Mouse (Mus musculus): ENCODE data around the gene Gtf2e1. TPM values are rescaled to one million over a fixed set of nuclear protein-coding genes. Genes with fewer than 3 reads are reported as not detected.

The Gtf2e1 gene
- total and polyA plus RNA-seq, 2 experiments from 2014 or later, result 18.9 to 21.4 TPM

- H3K4me3 ChIP-seq (ENCODE audit: low read length), result no peak overlapping the region
- H3K9ac ChIP-seq (replicated peaks; ENCODE audit: low read length), result no peak overlapping the region
- no peak for DNase-seq (ENCODE audit: low spot score)
- H3K4me2 ChIP-seq (ENCODE audit: low read depth, low read length), result no peak overlapping the region
- H3K27me3 ChIP-seq (ENCODE audit: insufficient read depth, low read length), result no peaks in the 10 kb centered on the region
- ATAC-seq, result no peak; the same call in 1 of the 2 replicates
- H3K36me3 ChIP-seq (ENCODE audit: insufficient read depth, low read length), result no peaks in the 10 kb centered on the region
- 29% methylated on average over 3 of the region's 3 CpGs for WGBS
- no peak overlapping the region for H3K27ac ChIP-seq
- H3K9me3 ChIP-seq (ENCODE audit: low read length), result no peaks in the 10 kb centered on the region
- TF ChIP-seq CTCF (IDR thresholded peaks at IDR 0.05; ENCODE audit: low read depth), result no peak
- no peaks in the 10 kb centered on the region for H3K4me1 ChIP-seq (ENCODE audit: insufficient read depth, low read length)
These were observed 10.7 kb upstream of the Gtf2e1 start for GRCm38 (mm10) chr16:37550266-37550665.

- H3K27me3 ChIP-seq (ENCODE audit: insufficient read depth, low read length), result no peaks in the 10 kb centered on the region
- ATAC-seq (no peak), DNase-seq (ENCODE audit: low spot score) (no peak)
- H3K36me3 ChIP-seq (ENCODE audit: insufficient read depth, low read length), result no peaks in the 10 kb centered on the region
- H3K4me2 ChIP-seq (ENCODE audit: low read depth, low read length), result no peak overlapping the region
- H3K4me1 ChIP-seq (ENCODE audit: insufficient read depth, low read length), result no peaks in the 10 kb centered on the region
- no peak overlapping the region for H3K4me3 ChIP-seq (ENCODE audit: low read length)
- H3K9me3 ChIP-seq (ENCODE audit: low read length), result no peaks in the 10 kb centered on the region
- 60% methylated on average over 5 of the region's 5 CpGs for WGBS
- no peak for TF ChIP-seq CTCF (IDR thresholded peaks at IDR 0.05; ENCODE audit: low read depth)
- no peak overlapping the region for H3K27ac ChIP-seq
- no peak overlapping the region for H3K9ac ChIP-seq (replicated peaks; ENCODE audit: low read length)
These were observed 6.7 kb upstream of the Gtf2e1 start for GRCm38 (mm10) chr16:37546312-37546711.

- ATAC-seq (no peak), DNase-seq (ENCODE audit: low spot score) (no peak)
- no peaks in the 10 kb centered on the region for H3K36me3 ChIP-seq (ENCODE audit: insufficient read depth, low read length)
- H3K4me3 ChIP-seq (ENCODE audit: low read length), result no peak overlapping the region
- H3K4me2 ChIP-seq (ENCODE audit: low read depth, low read length), result peak overlapping the region; percentile 70; the same call in 1 of the 2 replicates
- peaks cover 8% of the 10 kb centered on the region; the same call in 1 of the 2 replicates for H3K4me1 ChIP-seq (ENCODE audit: insufficient read depth, low read length)
- WGBS, result 85% methylated on average over 6 of the region's 6 CpGs
- no peaks in the 10 kb centered on the region for H3K9me3 ChIP-seq (ENCODE audit: low read length)
- H3K27ac ChIP-seq, result no peak overlapping the region
- no peak overlapping the region for H3K9ac ChIP-seq (replicated peaks; ENCODE audit: low read length)
- no peak for TF ChIP-seq CTCF (IDR thresholded peaks at IDR 0.05; ENCODE audit: low read depth)
- H3K27me3 ChIP-seq (ENCODE audit: insufficient read depth, low read length), result no peaks in the 10 kb centered on the region
These were observed 1.2 kb upstream of the Gtf2e1 start for GRCm38 (mm10) chr16:37540776-37541175.

DNA sequence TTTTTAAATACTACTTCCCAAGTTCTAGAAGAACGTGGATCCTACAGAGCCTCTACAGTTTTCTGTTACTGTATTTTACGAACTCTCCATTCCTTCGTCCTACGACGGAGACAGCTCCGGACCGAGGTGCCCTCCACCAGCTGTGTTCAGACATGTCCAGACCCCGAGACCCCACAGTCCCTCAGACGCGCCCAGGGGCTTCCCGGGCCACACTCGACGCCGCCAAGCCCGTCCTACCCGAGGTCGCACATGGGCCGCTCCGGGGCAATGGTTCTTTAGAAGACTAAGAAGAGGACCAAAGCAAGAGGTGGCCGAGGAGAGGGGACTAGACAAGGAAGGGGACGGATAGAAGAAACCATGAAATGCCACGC is 364 bp downstream of the Gtf2e1 start:
- H3K4me1 ChIP-seq (ENCODE audit: insufficient read depth, low read length), result peaks cover 8% of the 10 kb centered on the region; the same call in 1 of the 2 replicates
- H3K36me3 ChIP-seq (ENCODE audit: insufficient read depth, low read length), result peaks cover 7% of the 10 kb centered on the region; the same call in 1 of the 2 replicates
- peak overlapping the region; percentile 94 for H3K27ac ChIP-seq
- no peak for TF ChIP-seq CTCF (IDR thresholded peaks at IDR 0.05; ENCODE audit: low read depth)
- H3K27me3 ChIP-seq (ENCODE audit: insufficient read depth, low read length), result no peaks in the 10 kb centered on the region
- peak overlapping the region; percentile 80 for H3K4me3 ChIP-seq (ENCODE audit: low read length)
- no peak for DNase-seq (ENCODE audit: low spot score)
- ATAC-seq, result peak; percentile 60
- peak overlapping the region; percentile 92 for H3K9ac ChIP-seq (replicated peaks; ENCODE audit: low read length)
- peak overlapping the region; percentile 88 for H3K4me2 ChIP-seq (ENCODE audit: low read depth, low read length)
- H3K9me3 ChIP-seq (ENCODE audit: low read length), result no peaks in the 10 kb centered on the region
- WGBS, result under 1% methylated on average over 22 of the region's 22 CpGs

DNA sequence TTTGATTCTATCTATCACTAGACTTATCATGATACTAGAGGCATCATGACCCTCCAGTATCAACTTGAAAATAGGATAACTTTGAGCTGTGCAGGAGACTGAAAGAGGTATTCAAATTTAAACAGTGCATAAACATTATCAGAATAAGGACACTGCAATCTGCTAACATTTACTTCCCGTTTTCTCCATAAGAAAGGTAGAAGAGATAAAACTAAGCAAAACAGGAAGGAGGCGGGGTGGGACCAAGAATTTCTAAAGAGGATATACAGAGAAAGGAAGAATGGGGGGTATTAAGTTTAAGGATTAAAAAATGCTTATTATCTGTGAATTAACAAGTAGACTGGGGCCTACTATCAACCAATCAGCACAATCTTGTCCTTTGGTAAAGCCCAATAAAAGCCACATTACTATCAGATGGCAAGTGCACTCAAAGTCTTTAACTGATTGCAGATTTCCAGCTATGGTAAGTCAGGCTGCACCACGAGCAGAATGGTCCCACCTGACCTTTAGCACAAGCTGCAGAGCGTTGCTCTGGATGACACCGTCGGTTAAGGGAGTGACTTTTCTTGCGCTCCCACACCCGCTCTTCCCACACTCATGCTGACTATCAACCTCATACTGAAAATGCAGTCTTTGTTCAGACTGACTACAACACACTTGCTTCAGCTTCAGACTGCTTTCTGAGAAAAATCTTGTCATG is 6.1 kb downstream of the Gtf2e1 start:
- Histone ChIP-seq H3K4me1 (ENCODE audit: insufficient read depth, low read length) (peaks cover under 1% of the 10 kb centered on the region; the same call in 1 of the 2 replicates), H3K9me3 (ENCODE audit: low read length) (no peaks in the 10 kb centered on the region), H3K4me3 (ENCODE audit: low read length) (no peak overlapping the region), H3K27ac (no peak overlapping the region), H3K9ac (replicated peaks; ENCODE audit: low read length) (no peak overlapping the region), H3K36me3 (ENCODE audit: insufficient read depth, low read length) (peaks cover 13% of the 10 kb centered on the region; the same call in 1 of the 2 replicates), H3K27me3 (ENCODE audit: insufficient read depth, low read length) (no peaks in the 10 kb centered on the region), H3K4me2 (ENCODE audit: low read depth, low read length) (no peak overlapping the region)
- DNase-seq (ENCODE audit: low spot score) (no peak), ATAC-seq (no peak)
- TF ChIP-seq CTCF (IDR thresholded peaks at IDR 0.05; ENCODE audit: low read depth), result no peak
- WGBS, result 87% methylated on average over 8 of the region's 8 CpGs

DNA sequence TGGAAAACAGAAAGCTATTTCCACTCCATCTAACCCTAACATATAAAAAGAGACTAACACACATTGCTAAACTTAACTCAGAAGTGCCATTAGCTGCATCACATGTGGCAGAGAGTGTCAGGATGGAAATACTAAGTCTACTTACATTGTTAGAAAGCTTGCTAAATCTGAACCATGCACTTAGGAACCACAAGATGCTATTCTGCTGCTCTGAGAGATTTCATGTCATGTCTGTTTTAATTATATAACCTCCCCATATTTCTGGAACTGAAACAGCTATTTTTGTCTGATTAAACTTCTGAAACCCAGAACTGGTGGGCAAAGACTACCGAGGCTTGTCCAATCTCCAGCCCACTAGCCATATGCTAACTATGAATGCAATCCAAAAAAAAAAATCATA is 7.5 kb downstream of the Gtf2e1 start:
- no peaks in the 10 kb centered on the region for H3K4me1 ChIP-seq (ENCODE audit: insufficient read depth, low read length)
- no peak overlapping the region for H3K27ac ChIP-seq
- 95% methylated on average over 1 of the region's 1 CpGs for WGBS
- no peaks in the 10 kb centered on the region for H3K27me3 ChIP-seq (ENCODE audit: insufficient read depth, low read length)
- H3K36me3 ChIP-seq (ENCODE audit: insufficient read depth, low read length), result peaks cover 13% of the 10 kb centered on the region; the same call in 1 of the 2 replicates
- no peaks in the 10 kb centered on the region for H3K9me3 ChIP-seq (ENCODE audit: low read length)
- H3K9ac ChIP-seq (replicated peaks; ENCODE audit: low read length), result no peak overlapping the region
- ATAC-seq (no peak), DNase-seq (ENCODE audit: low spot score) (no peak)
- no peak overlapping the region for H3K4me3 ChIP-seq (ENCODE audit: low read length)
- TF ChIP-seq CTCF (IDR thresholded peaks at IDR 0.05; ENCODE audit: low read depth), result no peak
- H3K4me2 ChIP-seq (ENCODE audit: low read depth, low read length), result no peak overlapping the region

GRCm38 (mm10) chr16:37530170-37530569 is 9.4 kb downstream of the Gtf2e1 start:
- no peaks in the 10 kb centered on the region for H3K9me3 ChIP-seq (ENCODE audit: low read length)
- 88% methylated on average over 6 of the region's 6 CpGs for WGBS
- peaks cover 8% of the 10 kb centered on the region; the same call in 1 of the 2 replicates for H3K36me3 ChIP-seq (ENCODE audit: insufficient read depth, low read length)
- ATAC-seq, result no peak
- no peak for TF ChIP-seq CTCF (IDR thresholded peaks at IDR 0.05; ENCODE audit: low read depth)
- no peak overlapping the region for H3K27ac ChIP-seq
- no peaks in the 10 kb centered on the region for H3K4me1 ChIP-seq (ENCODE audit: insufficient read depth, low read length)
- no peaks in the 10 kb centered on the region for H3K27me3 ChIP-seq (ENCODE audit: insufficient read depth, low read length)
- no peak overlapping the region for H3K4me2 ChIP-seq (ENCODE audit: low read depth, low read length)
- H3K9ac ChIP-seq (replicated peaks; ENCODE audit: low read length), result no peak overlapping the region
- H3K4me3 ChIP-seq (ENCODE audit: low read length), result no peak overlapping the region
- no peak for DNase-seq (ENCODE audit: low spot score)
